Mouse (Mus musculus): ENCODE measurements around the gene Sfswap.

DNA sequence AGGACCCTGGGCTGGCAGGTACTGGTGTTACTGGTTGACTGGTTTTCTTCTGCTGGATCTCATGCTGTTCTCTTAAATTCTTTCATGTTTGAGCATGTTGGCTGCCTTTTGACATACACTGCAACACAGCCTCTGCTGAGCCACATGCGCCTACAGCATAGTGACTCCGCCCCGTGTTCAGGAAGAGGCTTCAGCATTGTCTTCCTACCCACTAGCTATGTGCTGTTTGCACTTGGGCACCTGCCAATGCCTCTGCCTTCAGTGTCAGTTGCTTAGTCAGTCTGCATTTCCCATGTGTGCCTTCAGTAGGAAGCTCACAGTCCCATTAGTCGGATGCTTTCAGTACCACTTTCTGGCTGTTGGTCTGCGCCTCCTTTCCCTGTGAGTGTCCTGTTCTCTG is 23.7 kb downstream of the Sfswap start:
- TF ChIP-seq POLR2A (IDR thresholded peaks at IDR 0.05; ENCODE audit: extremely low read depth, insufficient read depth, low read length) = no peak
- no peak for TF ChIP-seq CTCF (IDR thresholded peaks at IDR 0.05; ENCODE audit: low read depth, low read length)

All from liver, adult 2 months (tissue).